Mouse (Mus musculus): ENCODE data around the gene Upf2. TPM values are rescaled to one million over a fixed set of nuclear protein-coding genes. Genes with fewer than 3 reads are reported as not detected.
"Not testable (repeated sequence)": the region's sequence is repeated elsewhere in the genome, so short reads cannot be mapped to it uniquely, and the experiment has no call there.

Gene Upf2
- polyA plus RNA-seq, 1 experiment from 2014 or later, result 10.1 TPM

DNA sequence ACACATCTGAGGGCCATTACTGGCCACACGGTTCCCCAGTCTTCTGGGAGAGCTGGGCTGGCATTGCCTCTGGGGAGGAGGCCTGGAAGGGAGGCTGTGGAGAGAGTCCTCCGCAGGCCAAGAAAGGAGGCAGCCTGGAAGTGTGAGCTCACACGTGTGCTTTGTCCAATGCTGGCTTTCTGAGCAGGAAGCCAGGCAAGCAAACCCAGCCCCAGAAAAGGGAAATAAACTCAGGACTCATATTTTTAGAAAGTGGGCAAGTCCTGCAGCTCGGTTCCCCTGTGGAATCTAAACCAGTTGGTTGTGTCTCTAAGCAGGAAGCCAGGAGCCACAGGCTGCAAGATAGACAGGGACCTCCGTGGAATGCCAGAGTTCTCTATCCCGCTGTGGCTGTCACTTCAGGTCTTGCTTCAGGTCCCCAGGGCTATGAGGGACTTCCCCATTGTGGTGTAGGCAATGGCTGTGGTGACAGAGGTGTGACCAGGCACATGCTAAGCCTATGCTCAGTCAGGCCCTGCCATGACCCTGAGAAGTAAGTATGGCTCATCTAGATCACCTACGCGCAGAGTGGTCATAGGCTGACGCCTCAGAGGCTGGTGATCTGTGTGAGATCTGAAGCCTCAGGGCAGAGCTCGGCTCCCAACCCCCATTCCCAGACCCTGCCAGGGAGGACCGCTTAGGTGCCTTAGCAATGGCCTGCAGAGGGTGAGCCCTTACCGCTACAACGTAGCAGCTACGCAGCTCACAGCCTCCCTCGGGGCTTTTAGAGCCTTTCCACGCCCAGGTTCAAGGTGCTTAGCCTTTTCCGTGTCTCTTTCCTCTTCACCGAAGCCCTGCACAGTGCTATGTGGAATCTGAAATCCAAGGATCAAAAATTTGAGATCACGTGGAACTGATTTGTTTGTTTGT lies 134.6 kb downstream of the Upf2 start:
- Histone ChIP-seq H3K36me3 (ENCODE audit: control insufficient read depth, insufficient read depth, low read length) (no peaks in the 10 kb centered on the region), H3K27ac (ENCODE audit: low read length) (no peak overlapping the region), H3K27me3 (ENCODE audit: control insufficient read depth, insufficient read depth, low read depth, low read length) (no peaks in the 10 kb centered on the region), H3K9ac (ENCODE audit: low read length) (no peak overlapping the region), H3K4me1 (replicated peaks; ENCODE audit: control insufficient read depth, insufficient read depth, low read length) (peaks cover 6% of the 10 kb centered on the region), H3K4me3 (ENCODE audit: low read length) (no peak overlapping the region), H3K9me3 (ENCODE audit: control insufficient read depth, low read length) (no peaks in the 10 kb centered on the region), H3K4me2 (ENCODE audit: low read depth, low read length) (no peak overlapping the region)
- no peak for ATAC-seq (ENCODE audit: low read depth)
- 71% methylated on average over 19 of the region's 19 CpGs for WGBS

DNA sequence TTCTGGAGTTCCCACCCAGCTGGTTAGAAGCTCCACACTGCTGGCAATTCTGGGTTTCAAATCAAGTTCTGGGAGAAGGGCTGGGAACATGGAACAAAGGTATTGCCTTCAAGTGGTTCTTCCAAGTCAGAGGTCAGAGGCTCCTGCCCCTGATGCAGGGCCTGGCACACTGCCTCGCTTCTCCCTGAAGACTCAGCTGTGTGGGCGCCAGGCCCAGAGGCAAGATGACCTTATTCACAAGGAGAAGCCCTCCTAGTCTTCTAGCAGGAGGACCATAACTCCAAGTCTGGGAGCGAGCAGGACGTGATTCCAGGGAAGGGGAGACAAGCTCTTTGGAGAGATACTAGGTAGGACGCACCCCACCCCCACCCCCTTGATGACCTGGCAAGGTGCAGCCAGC lies 135.9 kb downstream of the Upf2 start:
- no peaks in the 10 kb centered on the region for H3K27me3 ChIP-seq (ENCODE audit: control insufficient read depth, insufficient read depth, low read depth, low read length)
- 83% methylated on average over 5 of the region's 5 CpGs for WGBS
- no peak overlapping the region for H3K9ac ChIP-seq (ENCODE audit: low read length)
- H3K36me3 ChIP-seq (ENCODE audit: control insufficient read depth, insufficient read depth, low read length), result no peaks in the 10 kb centered on the region
- H3K27ac ChIP-seq (ENCODE audit: low read length), result no peak overlapping the region
- H3K4me1 ChIP-seq (replicated peaks; ENCODE audit: control insufficient read depth, insufficient read depth, low read length), result no peaks in the 10 kb centered on the region
- H3K9me3 ChIP-seq (ENCODE audit: control insufficient read depth, low read length), result no peaks in the 10 kb centered on the region
- no peak overlapping the region for H3K4me2 ChIP-seq (ENCODE audit: low read depth, low read length)
- ATAC-seq (ENCODE audit: low read depth), result no peak
- H3K4me3 ChIP-seq (ENCODE audit: low read length), result no peak overlapping the region

GRCm38 (mm10) chr2:6089941-6090340 lies 138.7 kb downstream of the Upf2 start:
- H3K36me3 ChIP-seq (ENCODE audit: control insufficient read depth, insufficient read depth, low read length); ATAC-seq (ENCODE audit: low read depth); H3K27me3 ChIP-seq (ENCODE audit: control insufficient read depth, insufficient read depth, low read depth, low read length); H3K4me2 ChIP-seq (ENCODE audit: low read depth, low read length); H3K4me1 ChIP-seq (replicated peaks; ENCODE audit: control insufficient read depth, insufficient read depth, low read length); H3K4me3 ChIP-seq (ENCODE audit: low read length); H3K9ac ChIP-seq (ENCODE audit: low read length); H3K27ac ChIP-seq (ENCODE audit: low read length); H3K9me3 ChIP-seq (ENCODE audit: control insufficient read depth, low read length): not testable (repeated sequence)
- WGBS, result 78% methylated on average over 16 of the region's 16 CpGs

DNA sequence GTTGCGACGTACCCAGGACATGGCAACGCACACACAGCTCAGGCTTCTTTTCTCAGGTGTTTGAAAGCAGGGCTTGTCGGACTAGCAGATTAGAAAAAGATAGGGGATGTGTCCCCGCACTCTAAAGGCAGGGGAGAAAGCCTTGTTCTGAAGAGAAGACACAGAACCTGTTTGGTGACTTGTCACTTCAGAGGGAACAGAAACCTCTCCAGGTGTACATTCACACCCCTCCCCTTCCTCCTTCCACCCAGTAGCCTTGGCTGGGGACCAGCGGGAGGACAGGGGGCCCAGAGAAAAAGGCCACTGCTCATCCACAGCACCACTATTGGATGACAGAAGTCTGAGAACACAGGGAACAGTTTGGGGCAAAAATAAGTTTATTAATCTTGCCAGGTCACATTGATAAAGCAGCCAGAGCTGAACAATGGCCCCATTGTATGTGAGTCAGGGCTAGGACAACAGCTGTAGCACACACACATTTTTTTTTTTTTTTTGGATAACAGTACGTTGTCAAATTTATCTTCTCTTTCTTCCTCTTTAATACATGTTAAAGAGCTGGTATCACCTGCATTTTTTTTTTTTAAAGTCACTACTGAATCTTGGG lies 145.9 kb downstream of the Upf2 start:
- WGBS, result 42% methylated on average over 7 of the region's 7 CpGs
- no peak overlapping the region for H3K4me3 ChIP-seq (ENCODE audit: low read length)

DNA sequence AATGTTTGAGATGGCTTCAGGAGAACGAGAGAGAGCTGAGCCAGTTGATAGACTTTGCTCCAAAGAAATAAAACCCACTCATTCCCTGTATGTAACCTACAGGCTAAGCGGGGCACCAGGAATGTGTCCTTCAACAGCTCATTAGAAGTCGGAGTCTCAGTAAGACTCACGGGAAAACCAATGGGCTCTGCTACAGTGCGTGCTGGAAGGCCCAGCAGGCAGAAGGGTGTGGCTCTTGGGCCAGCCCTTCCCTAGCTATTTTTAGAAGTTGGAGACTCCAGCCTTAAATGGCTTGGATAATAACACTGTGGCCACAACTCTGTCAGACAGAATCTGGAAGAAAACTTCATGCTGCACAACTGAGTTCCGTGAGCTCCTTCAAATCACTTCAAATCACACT lies 147.7 kb downstream of the Upf2 start:
- peaks cover 30% of the 10 kb centered on the region for H3K4me1 ChIP-seq (replicated peaks; ENCODE audit: control insufficient read depth, insufficient read depth, low read length)
- WGBS, result 14% methylated on average over 6 of the region's 6 CpGs
- H3K36me3 ChIP-seq (ENCODE audit: control insufficient read depth, insufficient read depth, low read length), result no peaks in the 10 kb centered on the region
- peak; percentile 93 for ATAC-seq (ENCODE audit: low read depth)
- no peak overlapping the region for H3K9ac ChIP-seq (ENCODE audit: low read length)
- no peak overlapping the region; the same call in 1 of the 2 replicates for H3K4me2 ChIP-seq (ENCODE audit: low read depth, low read length)
- H3K4me3 ChIP-seq (ENCODE audit: low read length), result no peak overlapping the region
- H3K27ac ChIP-seq (ENCODE audit: low read length), result peak overlapping the region; percentile 65; the same call in 1 of the 2 replicates
- peaks cover 10% of the 10 kb centered on the region for H3K27me3 ChIP-seq (ENCODE audit: control insufficient read depth, insufficient read depth, low read depth, low read length)
- H3K9me3 ChIP-seq (ENCODE audit: control insufficient read depth, low read length), result no peaks in the 10 kb centered on the region

More for the DNA sequence above, 145.9 kb downstream of the Upf2 start:
- H3K36me3 ChIP-seq (ENCODE audit: control insufficient read depth, insufficient read depth, low read length), result no peaks in the 10 kb centered on the region
- peaks cover 10% of the 10 kb centered on the region for H3K27me3 ChIP-seq (ENCODE audit: control insufficient read depth, insufficient read depth, low read depth, low read length)
- no peak overlapping the region for H3K9ac ChIP-seq (ENCODE audit: low read length)
- H3K27ac ChIP-seq (ENCODE audit: low read length), result peak overlapping the region; percentile 12; the same call in 1 of the 2 replicates
- peaks cover 30% of the 10 kb centered on the region for H3K4me1 ChIP-seq (replicated peaks; ENCODE audit: control insufficient read depth, insufficient read depth, low read length)
- no peak overlapping the region for H3K4me2 ChIP-seq (ENCODE audit: low read depth, low read length)
- ATAC-seq (ENCODE audit: low read depth), result peak; percentile 23; the same call in 1 of the 2 replicates
- H3K9me3 ChIP-seq (ENCODE audit: control insufficient read depth, low read length), result no peaks in the 10 kb centered on the region

DNA sequence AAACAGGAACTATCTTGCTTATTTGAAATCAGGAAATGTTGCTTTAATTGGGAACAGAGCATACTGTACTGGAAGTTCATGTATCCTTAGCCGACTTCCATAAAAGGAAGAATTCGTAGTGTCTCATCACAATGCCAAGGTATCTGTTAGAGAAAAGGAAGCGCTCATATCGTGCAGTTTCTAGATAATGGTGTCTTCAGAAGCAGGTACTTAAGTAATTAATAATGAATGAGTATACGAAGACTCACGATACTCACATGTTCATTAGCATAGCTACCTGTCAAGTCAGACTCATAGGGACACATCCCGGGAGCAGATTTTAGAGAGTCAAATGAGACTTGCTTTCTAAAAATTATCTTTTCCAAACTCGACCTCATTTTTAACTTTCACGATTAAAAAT lies 148.2 kb downstream of the Upf2 start:
- H3K9ac ChIP-seq (ENCODE audit: low read length), result no peak overlapping the region
- no peak for ATAC-seq (ENCODE audit: low read depth)
- H3K4me1 ChIP-seq (replicated peaks; ENCODE audit: control insufficient read depth, insufficient read depth, low read length), result peaks cover 30% of the 10 kb centered on the region
- H3K27me3 ChIP-seq (ENCODE audit: control insufficient read depth, insufficient read depth, low read depth, low read length), result peaks cover 10% of the 10 kb centered on the region
- WGBS, result 61% methylated on average over 9 of the region's 9 CpGs
- no peak overlapping the region for H3K4me3 ChIP-seq (ENCODE audit: low read length)
- peak overlapping the region; percentile 65; the same call in 1 of the 2 replicates for H3K27ac ChIP-seq (ENCODE audit: low read length)
- H3K36me3 ChIP-seq (ENCODE audit: control insufficient read depth, insufficient read depth, low read length), result 0 out of 2 replicates have a peak, but pooled peaks cover 2% of the 10 kb centered on the region
- H3K9me3 ChIP-seq (ENCODE audit: control insufficient read depth, low read length), result peaks cover 3% of the 10 kb centered on the region; the same call in 1 of the 2 replicates
- no peak overlapping the region for H3K4me2 ChIP-seq (ENCODE audit: low read depth, low read length)

GRCm38 (mm10) chr2:6100027-6100749 lies 148.9 kb downstream of the Upf2 start:
- Histone ChIP-seq H3K27me3 (ENCODE audit: control insufficient read depth, insufficient read depth, low read depth, low read length) (peaks cover 10% of the 10 kb centered on the region), H3K27ac (ENCODE audit: low read length) (no peak overlapping the region), H3K9me3 (ENCODE audit: control insufficient read depth, low read length) (peaks cover 3% of the 10 kb centered on the region; the same call in 1 of the 2 replicates), H3K4me3 (ENCODE audit: low read length) (peak overlapping the region; percentile 56), H3K36me3 (ENCODE audit: control insufficient read depth, insufficient read depth, low read length) (0 out of 2 replicates have a peak, but pooled peaks cover 2% of the 10 kb centered on the region), H3K9ac (ENCODE audit: low read length) (peak overlapping the region; percentile 69), H3K4me2 (ENCODE audit: low read depth, low read length) (peak overlapping the region; percentile 82), H3K4me1 (replicated peaks; ENCODE audit: control insufficient read depth, insufficient read depth, low read length) (peaks cover 30% of the 10 kb centered on the region)
- WGBS, result 7% methylated on average over 47 of the region's 51 CpGs
- peak; percentile 65 for ATAC-seq (ENCODE audit: low read depth)

- ATAC-seq (ENCODE audit: low read depth), result no peak
- Histone ChIP-seq H3K4me1 (replicated peaks; ENCODE audit: control insufficient read depth, insufficient read depth, low read length) (peaks cover 30% of the 10 kb centered on the region), H3K4me2 (ENCODE audit: low read depth, low read length) (peak overlapping the region; percentile 82), H3K9ac (ENCODE audit: low read length) (peak overlapping the region; percentile 69), H3K27me3 (ENCODE audit: control insufficient read depth, insufficient read depth, low read depth, low read length) (peaks cover 10% of the 10 kb centered on the region), H3K9me3 (ENCODE audit: control insufficient read depth, low read length) (peaks cover 3% of the 10 kb centered on the region; the same call in 1 of the 2 replicates), H3K4me3 (ENCODE audit: low read length) (peak overlapping the region; percentile 56), H3K36me3 (ENCODE audit: control insufficient read depth, insufficient read depth, low read length) (0 out of 2 replicates have a peak, but pooled peaks cover 2% of the 10 kb centered on the region), H3K27ac (ENCODE audit: low read length) (no peak overlapping the region)
- WGBS, result 28% methylated on average over 20 of the region's 20 CpGs
Measured at GRCm38 (mm10) chr2:6100755-6101154, 149.5 kb downstream of the Upf2 start.
